Mouse (Mus musculus) frontal cortex, adult 2 months (tissue): Measurements from ENCODE around the gene Gm45753. TPM values are rescaled to one million over a fixed set of nuclear protein-coding genes. Genes with fewer than 3 reads are reported as not detected.

Experiments used
- polyA plus RNA-seq: library from polyadenylated mRNA; depleted of rRNA; stranded (reverse); fragments of >200 nt; gene quantifications from 2 replicates; pipeline ENCODE4 v1.2.3, GENCODE M21; 2012; rRNA removed

The Gm45753 gene
- polyA plus RNA-seq, 1 experiment: not detected

Other genes starting within 250 kb of the Gm45753 start
- gene Mtnr1a, start 239.3 kb downstream of the Gm45753 start, polyA plus RNA-seq: not detected in 2 replicates
- not detected in 2 replicates for gene F11, start 46.4 kb downstream of the Gm45753 start, polyA plus RNA-seq
- 0.04 and 0.08 TPM in 2 replicates for gene Klkb1, start 13.6 kb downstream of the Gm45753 start, polyA plus RNA-seq
- gene Cyp4v3, start 24.8 kb upstream of the Gm45753 start, polyA plus RNA-seq: 6.4 and 7.3 TPM in 2 replicates
- gene Fam149a, start 73.8 kb upstream of the Gm45753 start, polyA plus RNA-seq: 15.1 and 17.1 TPM in 2 replicates
- 8.5 and 12.3 TPM in 2 replicates for gene Tlr3, start 102.6 kb upstream of the Gm45753 start, polyA plus RNA-seq
- 122 and 124 TPM in 2 replicates for gene Sorbs2, start 199.3 kb upstream of the Gm45753 start, polyA plus RNA-seq